Mouse (Mus musculus) heart, embryonic 11.5 days (tissue): ENCODE results near the gene Tbc1d22b. TPM values are rescaled to one million over a fixed set of nuclear protein-coding genes. Genes with fewer than 3 reads are reported as not detected.

Source experiments
- ATAC-seq: fragments of 200-750 bp; cut with Nextera tagmentation; replicated peaks from 2 replicates; pipeline ENCODE4 v1.8.0; 2017; ENCODE audit warnings: moderate library complexity; ENCODE audit not compliant: insufficient number of reproducible peaks, low FRiP score, low TSS enrichment
- H3K27ac ChIP-seq: fragments of 300-500 bp; sonication (generic); 2 replicates; pipeline ENCODE4 v1.5.1; 2014; ENCODE audit warnings: mild to moderate bottlenecking, low read depth, low read length
- H3K27me3 ChIP-seq: fragments of 300-500 bp; sonication (generic); 2 replicates; pipeline ENCODE4 v1.6.1; 2014; ENCODE audit warnings: mild to moderate bottlenecking, low read length, mixed read lengths; ENCODE audit not compliant: control insufficient read depth, insufficient read depth
- H3K36me3 ChIP-seq: fragments of 300-500 bp; sonication (generic); 2 replicates; pipeline ENCODE4 v1.6.1; 2014; ENCODE audit warnings: mild to moderate bottlenecking, low read length, moderate library complexity, mixed read lengths; ENCODE audit not compliant: control insufficient read depth, insufficient read depth
- H3K4me1 ChIP-seq: fragments of 300-500 bp; sonication (generic); 2 replicates; pipeline ENCODE4 v1.6.1; 2014; ENCODE audit warnings: low read length; ENCODE audit not compliant: control insufficient read depth, insufficient read depth
- H3K4me2 ChIP-seq: fragments of 300-500 bp; sonication (generic); 2 replicates; pipeline ENCODE4 v1.6.1; 2014; ENCODE audit warnings: mild to moderate bottlenecking, moderate library complexity
- H3K4me3 ChIP-seq: fragments of 300-500 bp; sonication (generic); 2 replicates; pipeline ENCODE4 v1.5.1; 2014; ENCODE audit warnings: low read depth, low read length
- H3K9ac ChIP-seq: fragments of 300-500 bp; sonication (generic); 2 replicates; pipeline ENCODE4 v1.6.1; 2014; ENCODE audit warnings: mild to moderate bottlenecking, low read depth, low read length, moderate library complexity
- H3K9me3 ChIP-seq: fragments of 300-500 bp; sonication (generic); replicated peaks from 2 replicates; pipeline ENCODE4 v1.6.1; 2016; ENCODE audit warnings: low read length; ENCODE audit not compliant: control insufficient read depth
- WGBS: fragments of 180-500 bp; shearing (Covaris S2); extraction: QIAGEN DNeasy Blood & Tissue Kit; methylation state at CpG from one replicate; pipeline ENCODE4 v1.1.7; 2014; ENCODE audit not compliant: insufficient replicate concordance; 5-methylcytosine and 5-hydroxymethylcytosine counted together
- polyA plus RNA-seq: library from polyadenylated mRNA; unstranded; fragments of >200 nt; fragmentation: Nextera tagmentation; extraction: Ambion mirVana; gene quantifications from 2 replicates; pipeline ENCODE4 v1.2.1, GENCODE M21; 2014

Gene Tbc1d22b
- polyA plus RNA-seq, 1 experiment from 2014 or later = 10.0 TPM

- Histone ChIP-seq H3K4me2 (no peak overlapping the region), H3K9me3 (0 out of 2 replicates have a peak, but pooled peaks cover 3% of the 10 kb centered on the region), H3K4me3 (no peak overlapping the region), H3K36me3 (no peaks in the 10 kb centered on the region), H3K4me1 (no peaks in the 10 kb centered on the region), H3K27me3 (no peaks in the 10 kb centered on the region), H3K27ac (no peak overlapping the region), H3K9ac (no peak overlapping the region)
- 64% methylated on average over 10 of the region's 10 CpGs for WGBS
- no peak for ATAC-seq
These were observed 17.7 kb upstream of the Tbc1d22b start for GRCm38 (mm10) chr17:29531757-29532384.

GRCm38 (mm10) chr17:29533866-29534265 lies 15.7 kb upstream of the Tbc1d22b start:
- Histone ChIP-seq H3K36me3 (no peaks in the 10 kb centered on the region), H3K27ac (no peak overlapping the region), H3K4me1 (no peaks in the 10 kb centered on the region), H3K9ac (no peak overlapping the region), H3K4me2 (no peak overlapping the region), H3K9me3 (0 out of 2 replicates have a peak, but pooled peaks cover 3% of the 10 kb centered on the region), H3K27me3 (no peaks in the 10 kb centered on the region), H3K4me3 (no peak overlapping the region)
- WGBS = 82% methylated on average over 11 of the region's 11 CpGs
- ATAC-seq = no peak

GRCm38 (mm10) chr17:29540426-29540825 lies 9.2 kb upstream of the Tbc1d22b start:
- Histone ChIP-seq H3K27ac (no peak overlapping the region), H3K4me2 (no peak overlapping the region), H3K27me3 (no peaks in the 10 kb centered on the region), H3K4me1 (no peaks in the 10 kb centered on the region), H3K4me3 (no peak overlapping the region), H3K36me3 (no peaks in the 10 kb centered on the region), H3K9ac (no peak overlapping the region), H3K9me3 (0 out of 2 replicates have a peak, but pooled peaks cover 3% of the 10 kb centered on the region)
- no peak for ATAC-seq
- WGBS = 82% methylated on average over 8 of the region's 8 CpGs

GRCm38 (mm10) chr17:29541419-29541818 lies 8.2 kb upstream of the Tbc1d22b start:
- Histone ChIP-seq H3K36me3 (no peaks in the 10 kb centered on the region), H3K27ac (no peak overlapping the region), H3K9ac (no peak overlapping the region), H3K27me3 (no peaks in the 10 kb centered on the region), H3K9me3 (no peaks in the 10 kb centered on the region), H3K4me3 (no peak overlapping the region), H3K4me2 (no peak overlapping the region), H3K4me1 (no peaks in the 10 kb centered on the region)
- ATAC-seq = no peak
- WGBS = 57% methylated on average over 14 of the region's 14 CpGs

- Histone ChIP-seq H3K4me3 (no peak overlapping the region), H3K4me1 (no peaks in the 10 kb centered on the region), H3K4me2 (no peak overlapping the region), H3K27ac (no peak overlapping the region), H3K36me3 (no peaks in the 10 kb centered on the region), H3K9ac (no peak overlapping the region), H3K9me3 (no peaks in the 10 kb centered on the region), H3K27me3 (no peaks in the 10 kb centered on the region)
- ATAC-seq = no peak
- 82% methylated on average over 19 of the region's 19 CpGs for WGBS
These were observed 6.5 kb upstream of the Tbc1d22b start for GRCm38 (mm10) chr17:29542831-29543690.

GRCm38 (mm10) chr17:29544064-29544463 lies 5.5 kb upstream of the Tbc1d22b start:
- WGBS = 76% methylated on average over 2 of the region's 2 CpGs
- H3K36me3 ChIP-seq = no peaks in the 10 kb centered on the region
- no peaks in the 10 kb centered on the region for H3K4me1 ChIP-seq
- H3K4me3 ChIP-seq = no peak overlapping the region
- H3K9me3 ChIP-seq = no peaks in the 10 kb centered on the region
- H3K9ac ChIP-seq = no peak overlapping the region
- H3K27ac ChIP-seq = no peak overlapping the region
- no peak overlapping the region for H3K4me2 ChIP-seq
- ATAC-seq = no peak
- H3K27me3 ChIP-seq = no peaks in the 10 kb centered on the region

- no peak overlapping the region for H3K9ac ChIP-seq
- no peak overlapping the region for H3K4me3 ChIP-seq
- no peak overlapping the region for H3K27ac ChIP-seq
- no peak for ATAC-seq
- H3K27me3 ChIP-seq = no peaks in the 10 kb centered on the region
- H3K36me3 ChIP-seq = no peaks in the 10 kb centered on the region
- peaks cover 2% of the 10 kb centered on the region for H3K4me1 ChIP-seq
- no peaks in the 10 kb centered on the region for H3K9me3 ChIP-seq
- no peak overlapping the region for H3K4me2 ChIP-seq
- WGBS = 86% methylated on average over 5 of the region's 5 CpGs
These were observed 4.3 kb upstream of the Tbc1d22b start for GRCm38 (mm10) chr17:29545241-29545640.

GRCm38 (mm10) chr17:29548494-29548893 lies 1.1 kb upstream of the Tbc1d22b start:
- Histone ChIP-seq H3K4me2 (no peak overlapping the region), H3K9me3 (no peaks in the 10 kb centered on the region), H3K4me1 (peaks cover 13% of the 10 kb centered on the region), H3K27ac (no peak overlapping the region), H3K36me3 (no peaks in the 10 kb centered on the region), H3K4me3 (no peak overlapping the region), H3K9ac (no peak overlapping the region), H3K27me3 (no peaks in the 10 kb centered on the region)
- 51% methylated on average over 3 of the region's 3 CpGs for WGBS
- no peak for ATAC-seq
